Comparison of ENCODE assay signal across 28 mouse cellular contexts in genomic region chr2:112632536-112632935, GRCm38 (mm10).
A peak's percentile ranks its signal among the peaks of the same experiment; 100 is the strongest.
DNase-seq lines count a peak whose midpoint lies in the region; ATAC-seq lines count a peak whose summit lies in the region.
"Had no signal": no experiment of that assay in that cellular context is flagged by ENCODE, and none has a peak within 500 bp of the region (broad histone marks: within the 10 kb centered on the region; RNA-seq: fewer than 3 reads in every experiment).

No protein-coding gene starts in this region.

- 89% methylated on average over 9 of the region's 9 CpGs for WGBS in hindbrain, embryonic 13.5 days
- WGBS in forebrain, embryonic 13.5 days: 90% methylated on average over 9 of the region's 9 CpGs

- H3K27ac ChIP-seq in hindbrain, embryonic 13.5 days: no peak overlapping the region
- no peak overlapping the region for H3K27ac ChIP-seq in forebrain, embryonic 13.5 days
- H3K27ac ChIP-seq: hindbrain, embryonic 15.5 days; kidney, embryonic 15.5 days; limb, embryonic 13.5 days; lung, embryonic 15.5 days had no signal

- no peak overlapping the region for H3K4me3 ChIP-seq in hindbrain, embryonic 13.5 days
- no peak overlapping the region for H3K4me3 ChIP-seq in forebrain, embryonic 13.5 days
- H3K4me3 ChIP-seq: hindbrain, embryonic 15.5 days; kidney, embryonic 15.5 days; limb, embryonic 13.5 days; lung, embryonic 15.5 days had no signal

- no peaks in the 10 kb centered on the region for H3K9me3 ChIP-seq in hindbrain, embryonic 13.5 days
- no peaks in the 10 kb centered on the region for H3K9me3 ChIP-seq in forebrain, embryonic 13.5 days (replicated peaks)
- H3K9me3 ChIP-seq: hindbrain, embryonic 15.5 days; kidney, embryonic 15.5 days; limb, embryonic 13.5 days; lung, embryonic 15.5 days had no signal

- H3K4me2 ChIP-seq in hindbrain, embryonic 13.5 days: no peak overlapping the region
- H3K4me2 ChIP-seq in forebrain, embryonic 13.5 days: no peak overlapping the region
- H3K4me2 ChIP-seq: heart, embryonic 11.5 days; hindbrain, embryonic 15.5 days; kidney, embryonic 15.5 days; limb, embryonic 13.5 days; liver, embryonic 11.5 days; lung, embryonic 15.5 days; midbrain, embryonic 11.5 days had no signal

- peaks cover 16% of the 10 kb centered on the region for H3K36me3 ChIP-seq in hindbrain, embryonic 13.5 days
- H3K36me3 ChIP-seq in forebrain, embryonic 13.5 days (ENCODE audit: poor library complexity, severe bottlenecking): 0 out of 2 replicates have a peak, but pooled peaks cover 4% of the 10 kb centered on the region
- H3K36me3 ChIP-seq: limb, embryonic 13.5 days; lung, embryonic 15.5 days had no signal

- peak; percentile 92 for ATAC-seq in frontal cortex, adult (ENCODE audit: low TSS enrichment)
- no peak for ATAC-seq in hindbrain, embryonic 13.5 days (ENCODE audit: low FRiP score)
- ATAC-seq in forebrain, embryonic 13.5 days: no peak
- ATAC-seq: activated CD4-positive, CD25-positive, alpha-beta regulatory T cell, adult 4 months; forebrain, embryonic 14.5 days; inflammation-experienced regulatory T-cells, adult 6 months; midbrain, embryonic 16.5 days had no signal

- DNase-seq in frontal cortex, postnatal 10 days (ENCODE audit: low spot score in 2 of 2): no peak
- DNase-seq in left cerebral cortex, adult 11 months (ENCODE audit: low spot score): peak; percentile 14
- no peak for DNase-seq in left cerebral cortex, postnatal 10 days (ENCODE audit: extremely low spot score in 1 of 2, low spot score in 2 of 2)
- peak; percentile 84 for DNase-seq in brain, adult 2 months (ENCODE audit: low read depth, low spot score)
- DNase-seq in left cerebral cortex, postnatal 25 days (ENCODE audit: low spot score in 2 of 2): peak; percentile 8 to 85
- DNase-seq: adrenal gland, adult 8-10 months; cerebellum, adult 8-10 months; cerebellum, postnatal 36 days; gastrocnemius, postnatal 25 days; heart, adult 18-20 months; heart, postnatal 36 days; kidney, adult 11 months; kidney, postnatal 25 days had no signal

- H3K27me3 ChIP-seq in hindbrain, embryonic 13.5 days: no peaks in the 10 kb centered on the region
- no peaks in the 10 kb centered on the region for H3K27me3 ChIP-seq in forebrain, embryonic 13.5 days
- H3K27me3 ChIP-seq: CH12.LX; hindbrain, embryonic 15.5 days; kidney, embryonic 15.5 days; limb, embryonic 13.5 days; lung, embryonic 15.5 days had no signal

- no peak overlapping the region for H3K9ac ChIP-seq in hindbrain, embryonic 13.5 days
- H3K9ac ChIP-seq in forebrain, embryonic 13.5 days: no peak overlapping the region
- H3K9ac ChIP-seq: hindbrain, embryonic 15.5 days; kidney, embryonic 15.5 days; limb, embryonic 13.5 days; lung, embryonic 15.5 days had no signal

- no peaks in the 10 kb centered on the region for H3K4me1 ChIP-seq in hindbrain, embryonic 13.5 days (replicated peaks)
- no peaks in the 10 kb centered on the region for H3K4me1 ChIP-seq in forebrain, embryonic 13.5 days
- H3K4me1 ChIP-seq: hindbrain, embryonic 15.5 days; kidney, embryonic 15.5 days; limb, embryonic 13.5 days; lung, embryonic 15.5 days had no signal

- intact Hi-C loops in left cerebral cortex, postnatal 10 days (cut with DNase I): no loop called here
- intact Hi-C loops in left cerebral cortex, postnatal 25 days (cut with DNase I): no loop called here

Comparison
In these comparisons a context has a peak if more than half of its experiments do, and no peak if none do; other contexts are left out.
1. DNase-seq: peak in left cerebral cortex, adult 11 months (single experiment), brain, adult 2 months (single experiment) and left cerebral cortex, postnatal 25 days (2 of 2); none in frontal cortex, postnatal 10 days (0 of 2) and left cerebral cortex, postnatal 10 days (0 of 2).